Mouse (Mus musculus) frontal cortex, postnatal 14 days (tissue): ENCODE results near the gene Oser1.

Source experiments
- DNase-seq, 2 experiments: peaks; one replicate each; pipeline ENCODE4 v3.0.0; 2022; ENCODE audit warnings: low spot score in 2 of 2

The Oser1 gene

GRCm38 (mm10) chr2:163358662-163359061 lies 65.8 kb downstream of the Oser1 start:
- DNase-seq: no peak

DNA sequence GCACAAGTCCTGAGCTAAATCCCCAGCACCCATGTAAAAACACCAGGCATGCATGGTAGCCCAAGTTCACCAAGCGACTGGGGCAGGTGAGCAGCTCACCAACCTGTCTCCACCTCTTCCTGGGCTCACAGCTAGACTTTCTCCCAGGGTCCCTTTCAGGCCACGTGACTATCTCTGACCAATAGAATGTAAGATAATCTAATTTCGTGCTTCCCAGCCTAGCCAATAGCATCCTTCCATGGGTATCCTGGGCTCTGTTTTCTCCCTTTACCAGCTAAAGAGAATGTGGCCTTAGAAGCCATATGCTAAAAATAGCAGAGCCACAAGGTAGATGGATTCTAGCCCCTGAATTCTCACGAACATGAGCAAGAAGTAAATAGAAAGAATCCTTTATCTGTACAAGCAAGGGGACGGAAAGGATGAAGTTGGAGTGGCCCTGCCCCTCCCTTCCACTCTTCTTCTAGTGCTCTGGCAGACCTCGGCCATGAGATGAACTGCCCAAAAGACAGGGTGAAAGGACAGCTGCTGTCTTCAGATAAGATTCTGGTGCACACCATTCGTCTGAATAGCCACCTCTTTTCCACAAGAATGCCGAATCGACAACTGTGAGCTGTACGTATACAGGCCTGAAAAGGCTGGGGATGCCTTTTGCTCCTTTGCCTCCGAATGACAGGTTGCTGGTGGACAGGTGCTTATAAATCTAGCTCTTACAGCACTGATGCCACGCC lies 68.2 kb downstream of the Oser1 start:
- DNase-seq: no peak
